Mouse (Mus musculus): ENCODE results near the gene Epha2.

The Epha2 gene

GRCm38 (mm10) chr4:141271721-141272120, 29.3 kb upstream of the Epha2 start:
- no peak for DNase-seq (ENCODE audit: low read depth, low spot score)

GRCm38 (mm10) chr4:141272878-141273277, 28.2 kb upstream of the Epha2 start:
- DNase-seq (ENCODE audit: low read depth, low spot score) = peak; percentile 69
- Histone ChIP-seq H3K36me3 (ENCODE audit: control insufficient read depth, insufficient read depth, low read length, poor library complexity, severe bottlenecking) (no peaks in the 10 kb centered on the region), H3K27me3 (ENCODE audit: control insufficient read depth, insufficient read depth, low read length, poor library complexity, severe bottlenecking) (no peaks in the 10 kb centered on the region)

More at GRCm38 (mm10) chr4:141271721-141272120, 29.3 kb upstream of the Epha2 start:
- Histone ChIP-seq H3K36me3 (ENCODE audit: control insufficient read depth, insufficient read depth, low read length, poor library complexity, severe bottlenecking) (no peaks in the 10 kb centered on the region), H3K27me3 (ENCODE audit: control insufficient read depth, insufficient read depth, low read length, poor library complexity, severe bottlenecking) (no peaks in the 10 kb centered on the region)

DNA sequence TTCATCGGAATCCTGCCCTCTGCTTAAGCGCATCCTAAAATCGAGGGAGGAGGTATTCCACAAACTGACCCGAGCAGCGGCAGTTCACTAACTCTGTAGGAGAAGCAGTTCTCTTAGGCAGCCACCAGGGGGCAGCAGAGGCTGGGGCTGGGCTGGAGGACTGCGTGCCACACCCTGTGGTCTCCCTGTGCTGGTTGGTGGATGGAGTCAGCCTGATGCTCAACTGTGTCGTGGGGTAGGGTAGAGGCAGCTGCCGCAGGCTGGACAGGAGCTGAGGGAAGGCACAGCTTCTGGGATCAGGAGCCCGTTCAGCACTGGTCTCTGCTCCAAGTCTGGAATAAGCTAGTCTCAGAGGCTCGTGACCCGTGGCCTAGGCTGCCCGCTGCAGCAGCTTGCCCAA, 27.7 kb upstream of the Epha2 start:
- peak; percentile 87 for DNase-seq (ENCODE audit: low read depth, low spot score)
- Histone ChIP-seq H3K27me3 (ENCODE audit: control insufficient read depth, insufficient read depth, low read length, poor library complexity, severe bottlenecking) (no peaks in the 10 kb centered on the region), H3K36me3 (ENCODE audit: control insufficient read depth, insufficient read depth, low read length, poor library complexity, severe bottlenecking) (no peaks in the 10 kb centered on the region)

- H3K36me3 ChIP-seq (ENCODE audit: control insufficient read depth, insufficient read depth, low read length, poor library complexity, severe bottlenecking) = no peaks in the 10 kb centered on the region
- no peaks in the 10 kb centered on the region for H3K27me3 ChIP-seq (ENCODE audit: control insufficient read depth, insufficient read depth, low read length, poor library complexity, severe bottlenecking)
- no peak for DNase-seq (ENCODE audit: low read depth, low spot score)
Measured at GRCm38 (mm10) chr4:141274485-141275341, 26.3 kb upstream of the Epha2 start.

DNA sequence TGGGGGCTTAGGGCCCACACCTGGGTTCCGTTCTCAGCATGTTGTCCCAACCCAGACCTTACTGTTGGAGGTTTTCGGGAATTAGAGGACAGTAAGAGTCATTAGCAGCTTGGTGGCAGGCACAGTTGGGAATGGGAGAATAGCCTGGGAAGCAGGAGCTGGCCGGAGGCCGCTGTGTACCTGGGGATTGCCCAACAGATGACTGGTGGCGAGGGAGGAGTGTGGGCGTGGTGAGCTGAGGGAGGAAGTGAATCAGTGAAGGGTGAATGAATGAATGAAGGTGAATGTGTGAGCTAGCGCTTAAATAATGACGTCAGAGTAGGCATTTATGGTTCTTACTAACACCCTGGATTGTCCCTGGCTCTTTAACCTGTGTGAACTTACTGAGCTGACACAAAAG, 23.9 kb upstream of the Epha2 start:
- Histone ChIP-seq H3K36me3 (ENCODE audit: control insufficient read depth, insufficient read depth, low read length, poor library complexity, severe bottlenecking) (no peaks in the 10 kb centered on the region), H3K27me3 (ENCODE audit: control insufficient read depth, insufficient read depth, low read length, poor library complexity, severe bottlenecking) (no peaks in the 10 kb centered on the region)
- no peak for DNase-seq (ENCODE audit: low read depth, low spot score)

DNA sequence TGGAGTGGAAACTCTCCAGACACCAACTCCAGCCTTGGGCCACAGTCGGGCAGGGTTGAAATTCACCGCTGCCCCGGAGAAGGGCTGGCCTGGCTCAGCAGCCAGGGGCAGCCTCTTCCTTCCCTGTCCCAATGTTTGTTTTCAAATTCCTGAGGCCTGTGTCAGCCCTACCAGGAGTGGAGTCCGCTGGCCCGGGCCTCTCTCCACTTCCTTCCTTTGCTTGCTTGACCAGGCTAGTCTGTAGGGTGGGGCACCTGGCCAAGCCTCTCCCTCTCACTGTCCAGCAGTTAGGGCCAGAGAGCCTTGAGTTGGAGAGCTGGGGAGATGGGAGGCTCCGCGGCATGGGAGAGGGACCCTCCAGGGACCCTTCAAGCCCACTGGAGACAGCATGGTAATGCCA, 22.9 kb upstream of the Epha2 start:
- Histone ChIP-seq H3K27me3 (ENCODE audit: control insufficient read depth, insufficient read depth, low read length, poor library complexity, severe bottlenecking) (no peaks in the 10 kb centered on the region), H3K36me3 (ENCODE audit: control insufficient read depth, insufficient read depth, low read length, poor library complexity, severe bottlenecking) (no peaks in the 10 kb centered on the region)
- DNase-seq (ENCODE audit: low read depth, low spot score) = no peak

DNA sequence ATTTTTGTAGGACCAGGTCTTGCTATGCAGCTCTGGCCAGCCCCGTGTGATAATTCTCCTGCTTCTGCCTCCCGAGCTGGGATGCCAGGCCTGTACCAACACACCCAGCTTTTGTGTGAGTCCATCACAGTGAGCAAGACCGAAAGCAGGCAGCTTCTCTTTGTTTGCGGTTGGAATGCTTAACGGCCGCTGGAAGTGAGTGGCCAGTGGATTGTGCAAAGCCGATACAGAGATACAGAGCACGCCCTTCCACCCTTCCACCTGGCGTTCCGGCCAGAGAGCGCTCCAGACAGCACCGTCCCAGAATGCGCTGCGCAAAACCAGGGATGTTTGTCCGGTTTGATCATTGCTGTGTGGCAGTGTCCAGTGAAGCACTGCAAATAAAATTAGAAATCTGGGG, 21.7 kb upstream of the Epha2 start:
- Histone ChIP-seq H3K27me3 (ENCODE audit: control insufficient read depth, insufficient read depth, low read length, poor library complexity, severe bottlenecking) (no peaks in the 10 kb centered on the region), H3K36me3 (ENCODE audit: control insufficient read depth, insufficient read depth, low read length, poor library complexity, severe bottlenecking) (no peaks in the 10 kb centered on the region)
- DNase-seq (ENCODE audit: low read depth, low spot score) = no peak

- Histone ChIP-seq H3K36me3 (ENCODE audit: control insufficient read depth, insufficient read depth, low read length, poor library complexity, severe bottlenecking) (no peaks in the 10 kb centered on the region), H3K27me3 (ENCODE audit: control insufficient read depth, insufficient read depth, low read length, poor library complexity, severe bottlenecking) (no peaks in the 10 kb centered on the region)
- DNase-seq (ENCODE audit: low read depth, low spot score) = no peak
Measured at GRCm38 (mm10) chr4:141279783-141280182, 21.3 kb upstream of the Epha2 start.

DNA sequence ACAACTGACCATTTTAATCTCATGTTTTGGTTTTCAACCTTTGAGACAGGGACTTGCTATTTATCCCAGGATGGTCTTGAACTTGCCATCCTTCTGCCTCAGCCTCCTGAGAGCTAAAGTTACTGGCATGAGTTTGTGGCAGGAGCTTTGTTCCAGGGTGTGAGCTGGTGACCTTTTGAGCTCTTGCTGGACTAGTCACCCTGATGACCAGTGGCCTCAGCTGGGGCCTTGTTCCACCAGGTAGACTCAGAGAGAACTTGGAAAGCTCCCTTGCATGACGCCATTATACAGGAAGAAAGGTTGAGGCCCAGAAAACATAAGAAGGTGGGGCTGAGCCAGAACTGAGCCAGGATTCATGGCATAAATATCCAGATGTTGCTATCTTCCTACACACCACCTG, 20.6 kb upstream of the Epha2 start:
- H3K27me3 ChIP-seq (ENCODE audit: control insufficient read depth, insufficient read depth, low read length, poor library complexity, severe bottlenecking) = no peaks in the 10 kb centered on the region
- DNase-seq (ENCODE audit: low read depth, low spot score) = no peak
- no peaks in the 10 kb centered on the region for H3K36me3 ChIP-seq (ENCODE audit: control insufficient read depth, insufficient read depth, low read length, poor library complexity, severe bottlenecking)

GRCm38 (mm10) chr4:141281153-141281552, 19.9 kb upstream of the Epha2 start:
- no peaks in the 10 kb centered on the region for H3K36me3 ChIP-seq (ENCODE audit: control insufficient read depth, insufficient read depth, low read length, poor library complexity, severe bottlenecking)
- no peaks in the 10 kb centered on the region for H3K27me3 ChIP-seq (ENCODE audit: control insufficient read depth, insufficient read depth, low read length, poor library complexity, severe bottlenecking)
- DNase-seq (ENCODE audit: low read depth, low spot score) = peak; percentile 41

DNA sequence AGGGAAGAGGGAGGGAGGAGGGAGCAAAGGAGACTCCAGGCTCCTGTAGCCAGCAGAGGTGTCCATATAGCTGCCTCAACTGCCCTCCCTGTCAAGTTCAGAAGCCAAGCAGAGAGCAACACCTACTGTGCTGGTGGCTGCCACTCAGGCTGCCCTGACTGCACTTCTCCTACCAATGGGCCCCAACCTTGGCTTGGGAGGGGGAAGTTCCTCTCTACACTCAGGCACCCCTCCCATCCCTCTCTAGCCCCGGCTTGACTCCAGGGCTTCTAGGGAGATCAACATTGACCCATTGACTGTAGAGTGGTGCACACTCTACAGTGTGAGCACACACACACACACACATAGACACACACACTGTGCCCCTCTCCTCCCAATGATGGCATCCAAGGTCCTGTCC, 19.5 kb upstream of the Epha2 start:
- no peak for DNase-seq (ENCODE audit: low read depth, low spot score)
- Histone ChIP-seq H3K36me3 (ENCODE audit: control insufficient read depth, insufficient read depth, low read length, poor library complexity, severe bottlenecking) (no peaks in the 10 kb centered on the region), H3K27me3 (ENCODE audit: control insufficient read depth, insufficient read depth, low read length, poor library complexity, severe bottlenecking) (no peaks in the 10 kb centered on the region)

GRCm38 (mm10) chr4:141282087-141282486, 19.0 kb upstream of the Epha2 start:
- no peaks in the 10 kb centered on the region for H3K36me3 ChIP-seq (ENCODE audit: control insufficient read depth, insufficient read depth, low read length, poor library complexity, severe bottlenecking)
- H3K27me3 ChIP-seq (ENCODE audit: control insufficient read depth, insufficient read depth, low read length, poor library complexity, severe bottlenecking) = no peaks in the 10 kb centered on the region
- DNase-seq (ENCODE audit: low read depth, low spot score) = no peak

DNA sequence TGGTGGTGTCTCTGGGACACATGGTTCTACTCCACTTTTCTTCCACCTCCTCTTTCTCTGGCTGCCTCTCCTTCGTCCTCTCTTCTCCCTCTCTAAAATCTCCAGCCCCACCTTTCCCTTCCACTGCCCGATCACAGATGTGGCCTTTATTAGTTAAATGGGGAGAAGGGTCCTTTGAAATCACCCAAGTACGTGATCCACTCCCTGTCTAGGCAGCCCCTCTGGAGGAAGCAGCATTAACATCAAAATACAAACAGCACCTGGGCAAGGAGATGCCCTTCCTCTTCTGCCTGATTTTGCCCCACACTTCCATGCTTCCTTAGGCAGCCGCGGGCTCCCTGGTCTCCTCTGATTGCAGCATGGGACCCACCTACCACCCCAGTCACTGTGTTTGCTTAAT, 18.4 kb upstream of the Epha2 start:
- no peaks in the 10 kb centered on the region for H3K27me3 ChIP-seq (ENCODE audit: control insufficient read depth, insufficient read depth, low read length, poor library complexity, severe bottlenecking)
- no peak for DNase-seq (ENCODE audit: low read depth, low spot score)
- H3K36me3 ChIP-seq (ENCODE audit: control insufficient read depth, insufficient read depth, low read length, poor library complexity, severe bottlenecking) = no peaks in the 10 kb centered on the region

DNA sequence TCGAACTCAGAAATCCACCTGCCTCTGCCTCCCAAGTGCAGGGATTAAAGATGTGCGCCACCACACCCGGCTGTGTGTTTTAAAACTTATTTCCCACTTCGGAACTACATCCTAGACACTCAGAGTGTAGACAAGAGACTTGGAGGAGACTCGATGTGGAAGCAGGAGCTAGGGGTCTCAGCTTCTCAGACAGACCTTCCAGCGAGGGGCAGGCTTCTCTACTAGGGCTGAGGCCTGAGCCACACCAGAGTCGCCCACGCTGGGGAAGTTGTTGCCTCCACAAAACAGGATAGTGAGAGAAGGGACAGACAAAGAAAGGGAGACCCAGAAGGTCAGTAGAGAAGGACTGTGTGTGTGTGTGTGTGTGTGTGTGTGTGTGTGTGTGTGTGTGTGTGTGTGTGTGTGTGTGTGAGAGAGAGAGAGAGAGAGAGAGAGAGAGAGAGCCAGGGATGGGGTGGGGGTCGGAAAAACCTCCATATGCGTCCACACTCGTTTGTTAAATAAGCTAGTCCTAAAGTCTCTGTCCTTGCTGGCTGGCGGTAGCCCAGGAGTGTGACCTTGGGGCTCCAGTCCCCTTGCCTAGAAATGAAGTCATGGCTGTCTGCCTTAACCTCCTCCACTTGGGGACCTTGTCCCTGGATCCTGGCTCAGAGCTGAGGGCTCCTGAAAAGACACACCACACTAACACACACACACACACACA, 17.7 kb upstream of the Epha2 start:
- Histone ChIP-seq H3K27me3 (ENCODE audit: control insufficient read depth, insufficient read depth, low read length, poor library complexity, severe bottlenecking) (no peaks in the 10 kb centered on the region), H3K36me3 (ENCODE audit: control insufficient read depth, insufficient read depth, low read length, poor library complexity, severe bottlenecking) (no peaks in the 10 kb centered on the region)
- no peak for DNase-seq (ENCODE audit: low read depth, low spot score)

- Histone ChIP-seq H3K27me3 (ENCODE audit: control insufficient read depth, insufficient read depth, low read length, poor library complexity, severe bottlenecking) (no peaks in the 10 kb centered on the region), H3K36me3 (ENCODE audit: control insufficient read depth, insufficient read depth, low read length, poor library complexity, severe bottlenecking) (no peaks in the 10 kb centered on the region)
- DNase-seq (ENCODE audit: low read depth, low spot score) = peak; percentile 35
Measured at GRCm38 (mm10) chr4:141283879-141284411, 17.1 kb upstream of the Epha2 start.
